Mouse (Mus musculus): ENCODE data around the gene Cav3. TPM values are rescaled to one million over a fixed set of nuclear protein-coding genes. Genes with fewer than 3 reads are reported as not detected.
A peak's percentile ranks its signal among the peaks of the same experiment; 100 is the strongest.

Cav3 gene
- total and polyA plus RNA-seq, 2 experiments from 2014 or later, result 0.13 TPM; not detected in 1

GRCm38 (mm10) chr6:112493371-112493770 is 34.1 kb downstream of the Cav3 start:
- DNase-seq, result no peak
- Histone ChIP-seq H3K27ac (ENCODE audit: low read depth, low read length) (no peak overlapping the region), H3K27me3 (ENCODE audit: insufficient read depth, low read length) (peaks cover 18% of the 10 kb centered on the region), H3K4me3 (ENCODE audit: low read depth, low read length) (no peak overlapping the region), H3K9me3 (ENCODE audit: low read length) (no peaks in the 10 kb centered on the region), H3K4me1 (ENCODE audit: insufficient read depth) (0 out of 2 replicates have a peak, but pooled peaks cover 4% of the 10 kb centered on the region), H3K4me2 (ENCODE audit: low read depth) (no peak overlapping the region), H3K36me3 (ENCODE audit: insufficient read depth) (no peaks in the 10 kb centered on the region), H3K9ac (no peak overlapping the region)
- 91% methylated on average over 9 of the region's 9 CpGs for WGBS
- ATAC-seq, result no peak
- no peak for TF ChIP-seq CTCF (IDR thresholded peaks at IDR 0.05; ENCODE audit: low read depth)

- no peaks in the 10 kb centered on the region for H3K9me3 ChIP-seq (ENCODE audit: low read length)
- peaks cover 6% of the 10 kb centered on the region for H3K27me3 ChIP-seq (ENCODE audit: insufficient read depth, low read length)
- H3K9ac ChIP-seq, result no peak overlapping the region
- no peak overlapping the region for H3K27ac ChIP-seq (ENCODE audit: low read depth, low read length)
- H3K4me2 ChIP-seq (ENCODE audit: low read depth), result no peak overlapping the region
- H3K36me3 ChIP-seq (ENCODE audit: insufficient read depth), result no peaks in the 10 kb centered on the region
- WGBS, result 56% methylated on average over 10 of the region's 10 CpGs
- H3K4me3 ChIP-seq (ENCODE audit: low read depth, low read length), result no peak overlapping the region
- ATAC-seq (no peak), DNase-seq (no peak)
- 0 out of 2 replicates have a peak, but pooled peaks cover 1% of the 10 kb centered on the region for H3K4me1 ChIP-seq (ENCODE audit: insufficient read depth)
- peak; percentile 46; the same call in 1 of the 2 replicates for TF ChIP-seq CTCF (IDR thresholded peaks at IDR 0.05; ENCODE audit: low read depth)
These were observed 35.3 kb downstream of the Cav3 start for GRCm38 (mm10) chr6:112494620-112495081.

GRCm38 (mm10) chr6:112495219-112495618 is 35.9 kb downstream of the Cav3 start:
- H3K4me1 ChIP-seq (ENCODE audit: insufficient read depth), result no peaks in the 10 kb centered on the region
- H3K9ac ChIP-seq, result no peak overlapping the region
- no peak overlapping the region for H3K27ac ChIP-seq (ENCODE audit: low read depth, low read length)
- DNase-seq, result no peak
- no peaks in the 10 kb centered on the region for H3K36me3 ChIP-seq (ENCODE audit: insufficient read depth)
- no peaks in the 10 kb centered on the region for H3K9me3 ChIP-seq (ENCODE audit: low read length)
- no peak for ATAC-seq
- no peak for TF ChIP-seq CTCF (IDR thresholded peaks at IDR 0.05; ENCODE audit: low read depth)
- H3K4me2 ChIP-seq (ENCODE audit: low read depth), result no peak overlapping the region
- H3K27me3 ChIP-seq (ENCODE audit: insufficient read depth, low read length), result peaks cover under 1% of the 10 kb centered on the region
- WGBS, result 61% methylated on average over 4 of the region's 4 CpGs
- H3K4me3 ChIP-seq (ENCODE audit: low read depth, low read length), result no peak overlapping the region

GRCm38 (mm10) chr6:112496291-112497060 is 37.2 kb downstream of the Cav3 start:
- ATAC-seq (no peak), DNase-seq (no peak)
- Histone ChIP-seq H3K4me3 (ENCODE audit: low read depth, low read length) (no peak overlapping the region), H3K27ac (ENCODE audit: low read depth, low read length) (no peak overlapping the region), H3K27me3 (ENCODE audit: insufficient read depth, low read length) (no peaks in the 10 kb centered on the region), H3K9ac (no peak overlapping the region), H3K36me3 (ENCODE audit: insufficient read depth) (no peaks in the 10 kb centered on the region), H3K9me3 (ENCODE audit: low read length) (no peaks in the 10 kb centered on the region), H3K4me1 (ENCODE audit: insufficient read depth) (no peaks in the 10 kb centered on the region), H3K4me2 (ENCODE audit: low read depth) (no peak overlapping the region)
- WGBS, result 72% methylated on average over 8 of the region's 8 CpGs
- TF ChIP-seq CTCF (IDR thresholded peaks at IDR 0.05; ENCODE audit: low read depth), result no peak

GRCm38 (mm10) chr6:112497456-112497855 is 38.2 kb downstream of the Cav3 start:
- Histone ChIP-seq H3K4me1 (ENCODE audit: insufficient read depth) (no peaks in the 10 kb centered on the region), H3K27me3 (ENCODE audit: insufficient read depth, low read length) (no peaks in the 10 kb centered on the region), H3K27ac (ENCODE audit: low read depth, low read length) (no peak overlapping the region), H3K36me3 (ENCODE audit: insufficient read depth) (no peaks in the 10 kb centered on the region), H3K4me2 (ENCODE audit: low read depth) (no peak overlapping the region), H3K4me3 (ENCODE audit: low read depth, low read length) (no peak overlapping the region), H3K9ac (no peak overlapping the region), H3K9me3 (ENCODE audit: low read length) (no peaks in the 10 kb centered on the region)
- ATAC-seq, result no peak
- no peak for DNase-seq
- TF ChIP-seq CTCF (IDR thresholded peaks at IDR 0.05; ENCODE audit: low read depth), result no peak
- WGBS, result 78% methylated on average over 2 of the region's 2 CpGs

GRCm38 (mm10) chr6:112498716-112499115 is 39.4 kb downstream of the Cav3 start:
- no peak for TF ChIP-seq CTCF (IDR thresholded peaks at IDR 0.05; ENCODE audit: low read depth)
- no peak overlapping the region for H3K4me3 ChIP-seq (ENCODE audit: low read depth, low read length)
- 100% methylated on average over 3 of the region's 3 CpGs for WGBS
- H3K27me3 ChIP-seq (ENCODE audit: insufficient read depth, low read length), result no peaks in the 10 kb centered on the region
- no peak overlapping the region for H3K4me2 ChIP-seq (ENCODE audit: low read depth)
- H3K36me3 ChIP-seq (ENCODE audit: insufficient read depth), result no peaks in the 10 kb centered on the region
- H3K4me1 ChIP-seq (ENCODE audit: insufficient read depth), result no peaks in the 10 kb centered on the region
- no peak overlapping the region for H3K27ac ChIP-seq (ENCODE audit: low read depth, low read length)
- no peaks in the 10 kb centered on the region for H3K9me3 ChIP-seq (ENCODE audit: low read length)
- H3K9ac ChIP-seq, result no peak overlapping the region
- DNase-seq (no peak), ATAC-seq (no peak)

GRCm38 (mm10) chr6:112499456-112499855 is 40.2 kb downstream of the Cav3 start:
- WGBS, result 81% methylated on average over 2 of the region's 2 CpGs
- ATAC-seq (no peak), DNase-seq (no peak)
- Histone ChIP-seq H3K4me2 (ENCODE audit: low read depth) (no peak overlapping the region), H3K9me3 (ENCODE audit: low read length) (no peaks in the 10 kb centered on the region), H3K9ac (no peak overlapping the region), H3K4me3 (ENCODE audit: low read depth, low read length) (no peak overlapping the region), H3K27me3 (ENCODE audit: insufficient read depth, low read length) (no peaks in the 10 kb centered on the region), H3K4me1 (ENCODE audit: insufficient read depth) (no peaks in the 10 kb centered on the region), H3K27ac (ENCODE audit: low read depth, low read length) (no peak overlapping the region), H3K36me3 (ENCODE audit: insufficient read depth) (no peaks in the 10 kb centered on the region)
- no peak for TF ChIP-seq CTCF (IDR thresholded peaks at IDR 0.05; ENCODE audit: low read depth)

Measured in forebrain, postnatal 0 days (tissue).